21 mouse cellular contexts compared by ENCODE assay signal in the genomic region with DNA sequence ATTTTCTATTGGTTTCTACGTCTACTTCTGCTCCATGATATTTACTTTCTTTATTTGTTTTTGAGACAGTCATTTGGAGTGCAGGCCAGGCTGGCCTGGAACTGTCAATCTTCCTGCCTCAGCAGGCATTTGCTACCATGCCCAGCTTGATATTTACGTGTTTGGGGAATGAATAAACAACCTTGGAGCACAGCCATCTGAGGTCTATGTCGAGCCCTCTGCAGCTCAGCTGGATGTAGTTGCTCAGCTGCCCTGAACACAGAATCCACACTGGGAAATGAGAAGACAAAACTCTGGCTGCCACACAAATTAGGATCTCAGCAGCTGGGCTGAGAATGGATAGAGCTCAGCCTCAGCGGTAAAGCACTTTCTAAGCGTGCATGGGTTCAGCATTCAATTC. TPM values are rescaled to one million over a fixed set of nuclear protein-coding genes. Genes with fewer than 3 reads are reported as not detected.
DNase-seq lines count a peak whose midpoint lies in the region; ATAC-seq and TF ChIP-seq lines count a peak whose summit lies in the region.
"Had no signal": no experiment of that assay in that cellular context is flagged by ENCODE, and none has a peak within 500 bp of the region (broad histone marks: within the 10 kb centered on the region; RNA-seq: fewer than 3 reads in every experiment).

No protein-coding gene starts in this region.

- TF ChIP-seq POLR2A in bone marrow, adult 2 months (IDR thresholded peaks at IDR 0.05; ENCODE audit: borderline replicate concordance, control insufficient read depth, low read depth, low read length) = no peak
- no peak for TF ChIP-seq POLR2A in brain, embryonic 14.5 days (IDR thresholded peaks at IDR 0.05; ENCODE audit: borderline replicate concordance, extremely low read depth, insufficient read depth, insufficient read length, poor library complexity, severe bottlenecking)

- H3K4me1 ChIP-seq in midbrain, embryonic 11.5 days (ENCODE audit: control insufficient read depth, insufficient read depth, low read length) = no peaks in the 10 kb centered on the region; the same call in 1 of the 2 replicates
- 0 out of 2 replicates have a peak, but pooled peaks cover 3% of the 10 kb centered on the region for H3K4me1 ChIP-seq in midbrain, embryonic 16.5 days (ENCODE audit: control insufficient read depth, insufficient read depth, low read length)
- H3K4me1 ChIP-seq in bone marrow, adult 2 months (ENCODE audit: control insufficient read depth, insufficient read depth, low read length) = peaks cover 14% of the 10 kb centered on the region
- H3K4me1 ChIP-seq: embryonic facial prominence, embryonic 15.5 days; heart, embryonic 15.5 days; intestine, embryonic 15.5 days had no signal

- H3K9me3 ChIP-seq in midbrain, embryonic 11.5 days (ENCODE audit: control insufficient read depth, low read length) = no peaks in the 10 kb centered on the region
- H3K9me3 ChIP-seq in midbrain, embryonic 16.5 days (replicated peaks; ENCODE audit: control insufficient read depth, low read length, poor library complexity, severe bottlenecking) = no peaks in the 10 kb centered on the region
- H3K9me3 ChIP-seq: embryonic facial prominence, embryonic 15.5 days; forebrain, embryonic 10.5 days; heart, embryonic 15.5 days; hindbrain, embryonic 10.5 days; intestine, embryonic 15.5 days had no signal

- intact Hi-C loops in heart, postnatal 10 days (cut with DNase I) = no loop called here

- no peak for ATAC-seq in midbrain, embryonic 11.5 days (ENCODE audit: low FRiP score)
- ATAC-seq in midbrain, embryonic 16.5 days = no peak
- ATAC-seq: intestine, embryonic 15.5 days had no signal

- H3K4me2 ChIP-seq in midbrain, embryonic 11.5 days = no peak overlapping the region
- H3K4me2 ChIP-seq in midbrain, embryonic 16.5 days (ENCODE audit: low read length) = no peak overlapping the region
- H3K4me2 ChIP-seq: embryonic facial prominence, embryonic 15.5 days; heart, embryonic 11.5 days; heart, embryonic 15.5 days; intestine, embryonic 15.5 days had no signal

- H3K9ac ChIP-seq in midbrain, embryonic 11.5 days (ENCODE audit: low read length) = no peak overlapping the region
- no peak overlapping the region for H3K9ac ChIP-seq in midbrain, embryonic 16.5 days (ENCODE audit: low read depth, low read length)
- H3K9ac ChIP-seq: embryonic facial prominence, embryonic 15.5 days; heart, embryonic 15.5 days; intestine, embryonic 15.5 days had no signal

- no peak overlapping the region for H3K27ac ChIP-seq in midbrain, embryonic 11.5 days (ENCODE audit: low read depth, low read length)
- no peak overlapping the region for H3K27ac ChIP-seq in midbrain, embryonic 16.5 days (ENCODE audit: low read length)
- H3K27ac ChIP-seq in bone marrow, adult 2 months (ENCODE audit: control insufficient read depth, insufficient read depth, low read depth, low read length, poor library complexity) = peak overlapping the region; percentile 60; the same call in 1 of the 2 replicates
- H3K27ac ChIP-seq: embryonic facial prominence, embryonic 15.5 days; forebrain, embryonic 10.5 days; heart, adult 2 months; heart, embryonic 15.5 days; hindbrain, embryonic 10.5 days; intestine, embryonic 15.5 days had no signal

- no peaks in the 10 kb centered on the region for H3K36me3 ChIP-seq in midbrain, embryonic 11.5 days (ENCODE audit: control insufficient read depth, insufficient read depth, low read length)
- no peaks in the 10 kb centered on the region for H3K36me3 ChIP-seq in midbrain, embryonic 16.5 days (ENCODE audit: control insufficient read depth, insufficient read depth, low read length)
- H3K36me3 ChIP-seq: embryonic facial prominence, embryonic 15.5 days; forebrain, embryonic 10.5 days; heart, embryonic 15.5 days; hindbrain, embryonic 10.5 days; intestine, embryonic 15.5 days had no signal

- WGBS in midbrain, embryonic 11.5 days = 71% methylated on average over 5 of the region's 5 CpGs
- WGBS in midbrain, embryonic 16.5 days = 56% methylated on average over 5 of the region's 5 CpGs
- WGBS in bone marrow, adult 2 months = 80% methylated on average over 5 of the region's 5 CpGs

- peak; percentile 23 for DNase-seq in heart, adult 11 months
- no peak for DNase-seq in heart, postnatal 10 days
- peak; percentile 57 for DNase-seq in midbrain, embryonic 11.5 days (ENCODE audit: low spot score, missing footprints)
- DNase-seq in brain, embryonic 14.5 days (ENCODE audit: low read depth) = peak; percentile 69
- DNase-seq: adrenal gland, adult 2 months; adrenal gland, postnatal 25 days; cerebellum, adult 11 months; cerebellum, adult 8-10 months; cerebellum, postnatal 14 days; embryo, embryonic 11 days; gastrocnemius, postnatal 10 days; heart, adult 2 months had no signal

- TF ChIP-seq CTCF in bone marrow, adult 2 months (IDR thresholded peaks at IDR 0.05; ENCODE audit: control insufficient read depth, insufficient read depth, low read length) = no peak
- TF ChIP-seq CTCF in brain, embryonic 14.5 days (IDR thresholded peaks at IDR 0.05; ENCODE audit: borderline replicate concordance, extremely low read depth, insufficient read depth, insufficient read length) = no peak

- H3K27me3 ChIP-seq in midbrain, embryonic 11.5 days (ENCODE audit: control insufficient read depth, insufficient read depth, low read length) = no peaks in the 10 kb centered on the region
- H3K27me3 ChIP-seq in midbrain, embryonic 16.5 days (ENCODE audit: control insufficient read depth, insufficient read depth, low read depth, low read length) = no peaks in the 10 kb centered on the region
- H3K27me3 ChIP-seq: embryonic facial prominence, embryonic 15.5 days; heart, embryonic 15.5 days; intestine, embryonic 15.5 days had no signal

- no peak overlapping the region for H3K4me3 ChIP-seq in midbrain, embryonic 11.5 days (ENCODE audit: low read depth, low read length)
- H3K4me3 ChIP-seq in midbrain, embryonic 16.5 days (ENCODE audit: low read depth, low read length) = no peak overlapping the region
- no peak overlapping the region for H3K4me3 ChIP-seq in bone marrow, adult 2 months (replicated peaks; ENCODE audit: control insufficient read depth, low read depth, low read length)
- H3K4me3 ChIP-seq: embryonic facial prominence, embryonic 15.5 days; erythroblast, embryonic 14.5 days; forebrain, embryonic 10.5 days; heart, adult 2 months; heart, embryonic 15.5 days; hindbrain, embryonic 10.5 days; intestine, embryonic 15.5 days had no signal

RNA-seq across cellular contexts. Expression of gene Iqgap2, which starts 49.1 kb away (rescaled TPM):
- total RNA-seq in heart, postnatal 10 days (2021) = 1 to 10 TPM; 2.3 to 3.1 TPM
- 18.5 and 19.9 TPM in 2 replicates for polyA plus RNA-seq in midbrain, embryonic 11.5 days (2014; fragmentation: Nextera tagmentation; extraction: Ambion mirVana)
- polyA plus RNA-seq in midbrain, embryonic 16.5 days (2015; fragmentation: Nextera tagmentation; extraction: Ambion mirVana) = 3.0 and 3.5 TPM in 2 replicates
- polyA plus RNA-seq in bone marrow, adult 2 months (2011; ENCODE audit: insufficient read depth, insufficient read length, low replicate concordance, missing spikeins) = 15.5 TPM in 2 replicates
- 5.1 and 6.0 TPM in 2 replicates for polyA plus RNA-seq in brain, embryonic 14.5 days (2012; rRNA removed)

Comparison
In these comparisons a context has a peak if more than half of its experiments do, and no peak if none do; other contexts are left out.
1. DNase-seq: peak in heart, adult 11 months (single experiment), midbrain, embryonic 11.5 days (single experiment) and brain, embryonic 14.5 days (single experiment); none in heart, postnatal 10 days (0 of 2).